Mouse (Mus musculus) small intestine, adult 2 months (tissue): ENCODE measurements around the gene Gzma. TPM values are rescaled to one million over a fixed set of nuclear protein-coding genes. Genes with fewer than 3 reads are reported as not detected.
A peak's percentile ranks its signal among the peaks of the same experiment; 100 is the strongest.

Source experiments
- H3K27ac ChIP-seq: fragments of 200-500 bp; 2 replicates; pipeline ENCODE4 v1.5.1; 2012; ENCODE audit warnings: low read depth, low read length, control low read depth, inconsistent platforms; ENCODE audit not compliant: insufficient read depth
- H3K27me3 ChIP-seq: fragments of 200-500 bp; 2 replicates; pipeline ENCODE4 v1.6.1; 2012; ENCODE audit warnings: mild to moderate bottlenecking, moderate library complexity, low read length, inconsistent platforms; ENCODE audit not compliant: control insufficient read depth, insufficient read depth
- H3K36me3 ChIP-seq: fragments of 200-500 bp; 2 replicates; pipeline ENCODE4 v1.6.1; 2012; ENCODE audit warnings: mild to moderate bottlenecking, low read length, control low read depth, inconsistent platforms; ENCODE audit not compliant: control insufficient read depth, insufficient read depth
- H3K4me1 ChIP-seq: fragments of 200-500 bp; 2 replicates; pipeline ENCODE4 v1.6.1; 2012; ENCODE audit warnings: low read length, inconsistent platforms, mixed read lengths; ENCODE audit not compliant: control insufficient read depth, insufficient read depth, insufficient read length
- H3K4me3 ChIP-seq: fragments of 200-500 bp; 2 replicates; pipeline ENCODE4 v1.5.1; 2012; ENCODE audit warnings: low read depth, mild to moderate bottlenecking, control low read depth, inconsistent platforms, low read length, moderate library complexity
- CTCF ChIP-seq: fragments of 200-500 bp; IDR thresholded peaks from 2 replicates; pipeline ENCODE4 v1.5.1; 2012; ENCODE audit warnings: low read depth, mild to moderate bottlenecking, control low read depth, inconsistent platforms, low read length, moderate library complexity, mixed read lengths; ENCODE audit not compliant: insufficient replicate concordance, insufficient read length; ENCODE audit errors: extremely low read depth
- POLR2A ChIP-seq: fragments of 200-500 bp; IDR thresholded peaks from 2 replicates; pipeline ENCODE4 v1.6.1; 2012; ENCODE audit warnings: low read depth, mild to moderate bottlenecking, control low read depth, inconsistent platforms, low read length, moderate library complexity
- WGBS: fragments of 180-500 bp; shearing (Covaris S2); methylation state at CpG from one replicate; pipeline ENCODE4 v1.1.7; 2018; 5-methylcytosine and 5-hydroxymethylcytosine counted together
- polyA plus RNA-seq: library from polyadenylated mRNA; depleted of rRNA; stranded (reverse); fragments of >200 nt; gene quantifications from 2 replicates; pipeline ENCODE4 v1.2.3, GENCODE M21; 2012; rRNA removed

Gzma gene
- polyA plus RNA-seq, 1 experiment, result 5.2 TPM

- peak within 1 kb of the TSS; percentile 57 for H3K4me3 ChIP-seq
- no peaks in the 10 kb centered on the region for H3K4me1 ChIP-seq
- H3K27ac ChIP-seq, result peak within 1 kb of the TSS; percentile 49; the same call in 1 of the 2 replicates
- H3K36me3 ChIP-seq, result no peaks in the 10 kb centered on the region
- peaks cover 8% of the 10 kb centered on the region for H3K27me3 ChIP-seq
- WGBS, result 5% methylated on average over 21 of the region's 21 CpGs
- TF ChIP-seq POLR2A (no peak), CTCF (peak; percentile 27; the same call in 1 of the 2 replicates)
These were observed 54.4 kb downstream of the Gzma start, which contains the start of gene Gpx8 for GRCm38 (mm10) chr13:113046211-113046883. Gene Gpx8, minus strand, starts transcription at chr13:113046410.

- 28% methylated on average over 18 of the region's 18 CpGs for WGBS
- Histone ChIP-seq H3K27me3 (peaks cover 8% of the 10 kb centered on the region), H3K4me3 (peak overlapping the region; percentile 46; the same call in 1 of the 2 replicates), H3K27ac (0 out of 2 replicates have a peak overlapping the region, but pooled peaks have one; percentile 49), H3K36me3 (no peaks in the 10 kb centered on the region), H3K4me1 (no peaks in the 10 kb centered on the region)
- TF ChIP-seq POLR2A (no peak), CTCF (no peak)
These were observed 55.2 kb downstream of the Gzma start for GRCm38 (mm10) chr13:113045458-113046110.

- peaks cover 8% of the 10 kb centered on the region for H3K27me3 ChIP-seq
- WGBS, result 48% methylated on average over 3 of the region's 3 CpGs
- H3K27ac ChIP-seq, result no peak overlapping the region
- TF ChIP-seq POLR2A (no peak), CTCF (no peak)
- no peaks in the 10 kb centered on the region for H3K4me1 ChIP-seq
- H3K36me3 ChIP-seq, result no peaks in the 10 kb centered on the region
- H3K4me3 ChIP-seq, result no peak overlapping the region
These were observed 55.9 kb downstream of the Gzma start for GRCm38 (mm10) chr13:113044876-113045275.

Other genes with a start within 250 kb of the Gzma start
- gene Mtrex, start 173.6 kb downstream of the Gzma start, polyA plus RNA-seq, result 0.50 and 1.2 TPM in 2 replicates
- 0.50 and 0.63 TPM in 2 replicates for gene Dhx29, start 173.5 kb downstream of the Gzma start, polyA plus RNA-seq
- gene Ccno, start 113.2 kb downstream of the Gzma start, polyA plus RNA-seq, result 0.10 and 0.32 TPM in 2 replicates
- not detected in 2 replicates for gene Mcidas, start 107.1 kb downstream of the Gzma start, polyA plus RNA-seq
- not detected in 2 replicates for gene Cdc20b, start 65.9 kb downstream of the Gzma start, polyA plus RNA-seq
- 0.28 and 0.30 TPM in 2 replicates for gene Gpx8, start 54.6 kb downstream of the Gzma start, polyA plus RNA-seq
- gene Esm1, start 108.7 kb upstream of the Gzma start, polyA plus RNA-seq, result 2.5 and 3.3 TPM in 2 replicates
- gene Gzmk, start 124.9 kb upstream of the Gzma start, polyA plus RNA-seq, result 0.30 and 0.47 TPM in 2 replicates
- 0.09 and 0.10 TPM in 2 replicates for gene BC067074, start 192.2 kb upstream of the Gzma start, polyA plus RNA-seq